Mouse (Mus musculus) E14TG2a.4 (cell line): ENCODE measurements around the gene Hephl1.
A peak's percentile ranks its signal among the peaks of the same experiment; 100 is the strongest.

ENCODE experiments used
- H3K27me3 ChIP-seq: 2 replicates; pipeline ENCODE4 v1.6.1; 2014; ENCODE audit warnings: low read length, control low read depth; ENCODE audit not compliant: insufficient read depth
- H3K36me3 ChIP-seq: 2 replicates; pipeline ENCODE4 v1.6.1; 2014; ENCODE audit warnings: low read length, control low read depth; ENCODE audit not compliant: insufficient read depth
- H3K4me1 ChIP-seq: replicated peaks from 2 replicates; pipeline ENCODE4 v1.6.1; 2014; ENCODE audit warnings: low read depth, low read length, control low read depth
- H3K4me3 ChIP-seq: replicated peaks from 2 replicates; pipeline ENCODE4 v1.5.1; 2014; ENCODE audit warnings: mild to moderate bottlenecking, low read length
- H3K9me3 ChIP-seq: 2 replicates; pipeline ENCODE4 v1.6.1; 2014; ENCODE audit warnings: low read length, control low read depth
- CTCF ChIP-seq: conservative IDR thresholded peaks from 2 replicates; pipeline ENCODE4 v1.5.1; 2014; ENCODE audit warnings: low read length
- NANOG ChIP-seq: IDR thresholded peaks from 2 replicates; pipeline ENCODE4 v1.6.1; 2014; ENCODE audit warnings: borderline replicate concordance, low read length, mixed read lengths
- POU5F1 ChIP-seq: IDR thresholded peaks from 2 replicates; pipeline ENCODE4 v1.6.1; 2014; ENCODE audit warnings: low read length, borderline replicate concordance

Gene Hephl1

GRCm38 (mm10) chr9:15095206-15095605 lies 16.7 kb downstream of the Hephl1 start:
- Histone ChIP-seq H3K36me3 (no peaks in the 10 kb centered on the region), H3K27me3 (no peaks in the 10 kb centered on the region), H3K4me3 (no peak overlapping the region), H3K9me3 (no peaks in the 10 kb centered on the region), H3K4me1 (no peaks in the 10 kb centered on the region)
- no peak for TF ChIP-seq POU5F1
- no peak for TF ChIP-seq NANOG
- no peak for TF ChIP-seq CTCF

GRCm38 (mm10) chr9:15068686-15069295 lies 43.1 kb downstream of the Hephl1 start:
- Histone ChIP-seq H3K4me3 (no peak overlapping the region), H3K9me3 (no peaks in the 10 kb centered on the region), H3K36me3 (no peaks in the 10 kb centered on the region), H3K27me3 (0 out of 2 replicates have a peak, but pooled peaks cover 4% of the 10 kb centered on the region), H3K4me1 (peaks cover 8% of the 10 kb centered on the region; the same call in 1 of the 2 replicates)
- TF ChIP-seq NANOG (no peak), POU5F1 (no peak), CTCF (no peak)

- TF ChIP-seq NANOG (no peak), POU5F1 (no peak), CTCF (no peak)
- 0 out of 2 replicates have a peak, but pooled peaks cover 2% of the 10 kb centered on the region for H3K27me3 ChIP-seq
- peaks cover 8% of the 10 kb centered on the region; the same call in 1 of the 2 replicates for H3K4me1 ChIP-seq
- no peaks in the 10 kb centered on the region for H3K9me3 ChIP-seq
- no peaks in the 10 kb centered on the region for H3K36me3 ChIP-seq
- no peak overlapping the region for H3K4me3 ChIP-seq
Measured at GRCm38 (mm10) chr9:15067995-15068685, 43.8 kb downstream of the Hephl1 start.

GRCm38 (mm10) chr9:15064176-15064575 lies 47.7 kb downstream of the Hephl1 start:
- H3K4me1 ChIP-seq = peaks cover 8% of the 10 kb centered on the region; the same call in 1 of the 2 replicates
- no peaks in the 10 kb centered on the region for H3K9me3 ChIP-seq
- TF ChIP-seq POU5F1 (no peak), CTCF (no peak), NANOG (no peak)
- no peak overlapping the region for H3K4me3 ChIP-seq
- no peaks in the 10 kb centered on the region for H3K36me3 ChIP-seq
- no peaks in the 10 kb centered on the region for H3K27me3 ChIP-seq

GRCm38 (mm10) chr9:15060847-15061246 lies 51.1 kb downstream of the Hephl1 start:
- no peak for TF ChIP-seq POU5F1
- no peak for TF ChIP-seq NANOG
- TF ChIP-seq CTCF = no peak

GRCm38 (mm10) chr9:15060026-15060425 lies 51.9 kb downstream of the Hephl1 start:
- Histone ChIP-seq H3K27me3 (no peaks in the 10 kb centered on the region), H3K9me3 (no peaks in the 10 kb centered on the region), H3K36me3 (no peaks in the 10 kb centered on the region), H3K4me3 (no peak overlapping the region), H3K4me1 (0 out of 2 replicates have a peak, but pooled peaks cover 2% of the 10 kb centered on the region)
- TF ChIP-seq CTCF (no peak), POU5F1 (no peak), NANOG (no peak)

More at GRCm38 (mm10) chr9:15060847-15061246, 51.1 kb downstream of the Hephl1 start:
- Histone ChIP-seq H3K27me3 (no peaks in the 10 kb centered on the region), H3K4me3 (no peak overlapping the region), H3K4me1 (0 out of 2 replicates have a peak, but pooled peaks cover 2% of the 10 kb centered on the region), H3K9me3 (no peaks in the 10 kb centered on the region), H3K36me3 (no peaks in the 10 kb centered on the region)

GRCm38 (mm10) chr9:15045740-15046139 lies 66.2 kb downstream of the Hephl1 start:
- Histone ChIP-seq H3K4me3 (peak overlapping the region; percentile 95), H3K4me1 (peaks cover 50% of the 10 kb centered on the region), H3K36me3 (no peaks in the 10 kb centered on the region), H3K9me3 (peaks cover 22% of the 10 kb centered on the region), H3K27me3 (peaks cover 35% of the 10 kb centered on the region)
- TF ChIP-seq POU5F1 = no peak
- TF ChIP-seq NANOG = no peak
- TF ChIP-seq CTCF = no peak

- Histone ChIP-seq H3K9me3 (peaks cover 16% of the 10 kb centered on the region), H3K4me1 (peaks cover 52% of the 10 kb centered on the region), H3K27me3 (peaks cover 35% of the 10 kb centered on the region), H3K36me3 (no peaks in the 10 kb centered on the region), H3K4me3 (peak within 1 kb of the TSS; percentile 95)
- no peak for TF ChIP-seq CTCF
- TF ChIP-seq NANOG = no peak
- TF ChIP-seq POU5F1 = no peak
Measured at GRCm38 (mm10) chr9:15045084-15045669, 66.7 kb downstream of the Hephl1 start, which contains the start of gene Panx1. Panx1 (minus strand) TSS chr9:15045478.
